Mouse (Mus musculus) layer of hippocampus, adult 9-10 months (tissue): ENCODE results near the gene Ngrn.

Experiments
- DNase-seq: peaks from one replicate; pipeline ENCODE4 v3.0.0; 2022; ENCODE audit warnings: low spot score

The Ngrn gene

GRCm38 (mm10) chr7:80307766-80308165, 46.8 kb downstream of the Ngrn start:
- DNase-seq, result no peak

- DNase-seq, result no peak
Measured at GRCm38 (mm10) chr7:80310771-80311170, 49.8 kb downstream of the Ngrn start.
